Mouse (Mus musculus): Measurements from ENCODE around the gene Mindy1. TPM values are rescaled to one million over a fixed set of nuclear protein-coding genes. Genes with fewer than 3 reads are reported as not detected.

Gene Mindy1
- polyA plus RNA-seq, 1 experiment, result 89.2 TPM

DNA sequence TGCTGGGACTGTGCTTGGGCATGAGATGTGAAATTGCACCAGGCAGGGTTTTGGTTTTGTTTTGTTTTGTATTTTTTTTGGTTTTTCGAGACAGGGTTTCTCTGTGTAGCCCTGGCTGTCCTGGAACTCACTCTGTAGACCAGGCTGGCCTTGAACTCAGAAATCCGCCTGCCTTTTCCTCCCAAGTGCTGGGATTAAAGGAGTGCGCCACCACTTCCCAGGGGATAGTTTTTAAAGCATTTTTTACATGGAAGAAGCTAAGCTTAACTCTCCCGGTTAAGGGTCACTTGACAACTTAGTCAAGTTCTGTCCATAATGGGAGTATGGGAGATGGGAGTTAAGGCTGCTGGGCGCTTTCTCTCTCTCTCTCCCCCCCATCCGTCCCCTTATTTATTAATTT, 32.9 kb downstream of the Mindy1 start:
- 89% methylated on average over 6 of the region's 6 CpGs for WGBS
- no peaks in the 10 kb centered on the region for H3K36me3 ChIP-seq (ENCODE audit: control insufficient read depth, insufficient read depth, low read length)
- peaks cover 26% of the 10 kb centered on the region; the same call in 1 of the 2 replicates for H3K4me1 ChIP-seq (ENCODE audit: control insufficient read depth, insufficient read depth, insufficient read length, low read length)
- H3K27me3 ChIP-seq (ENCODE audit: control insufficient read depth, insufficient read depth, low read length), result no peaks in the 10 kb centered on the region
- H3K4me3 ChIP-seq (ENCODE audit: low read depth, low read length), result no peak overlapping the region
- no peak overlapping the region for H3K27ac ChIP-seq (ENCODE audit: insufficient read depth, low read depth, low read length)
- TF ChIP-seq CTCF (IDR thresholded peaks at IDR 0.05; ENCODE audit: extremely low read depth, insufficient read length, insufficient replicate concordance, low read depth, low read length), result no peak
- TF ChIP-seq POLR2A (IDR thresholded peaks at IDR 0.05; ENCODE audit: low read depth, low read length), result no peak

DNA sequence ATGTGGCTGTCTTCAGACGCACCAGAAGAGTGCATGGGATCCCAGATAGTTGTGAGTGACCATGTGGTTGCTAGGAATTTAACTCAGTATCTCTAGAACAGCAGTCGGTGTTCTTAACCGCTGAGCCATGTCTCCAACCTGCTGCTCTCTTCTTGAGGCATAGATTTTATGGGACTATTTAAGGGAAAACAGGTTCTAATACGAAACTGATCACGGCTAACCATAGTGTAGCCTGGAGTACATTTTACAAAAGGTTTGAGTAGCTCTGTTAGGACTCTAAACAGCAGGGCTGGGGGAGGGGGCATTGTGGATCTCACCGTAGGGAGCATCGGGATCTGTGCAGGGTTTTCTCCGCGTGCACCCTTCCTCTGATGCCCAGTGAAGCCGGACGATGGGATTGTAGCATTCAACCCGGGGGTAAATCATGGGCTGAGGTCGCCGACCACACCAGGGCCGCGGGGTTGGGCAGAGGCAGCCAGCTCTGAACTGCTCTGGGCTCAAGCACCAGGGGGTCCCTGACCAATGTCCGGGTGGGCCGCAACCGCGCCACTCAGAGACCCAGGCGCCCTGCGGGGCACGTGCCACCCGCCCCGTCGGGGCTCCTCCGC, 33.4 kb downstream of the Mindy1 start, which contains the start of gene Cers2:
TSS of gene Cers2 (plus strand) at position 306 of the 608 bp plus-strand sequence.
- Histone ChIP-seq H3K27me3 (ENCODE audit: control insufficient read depth, insufficient read depth, low read length) (no peaks in the 10 kb centered on the region), H3K27ac (ENCODE audit: insufficient read depth, low read depth, low read length) (peak within 1 kb of the TSS; percentile 62), H3K4me3 (ENCODE audit: low read depth, low read length) (peak within 1 kb of the TSS; percentile 71), H3K36me3 (ENCODE audit: control insufficient read depth, insufficient read depth, low read length) (no peaks in the 10 kb centered on the region), H3K4me1 (ENCODE audit: control insufficient read depth, insufficient read depth, insufficient read length, low read length) (peaks cover 27% of the 10 kb centered on the region; the same call in 1 of the 2 replicates)
- WGBS, result 13% methylated on average over 27 of the region's 27 CpGs
- TF ChIP-seq POLR2A (IDR thresholded peaks at IDR 0.05; ENCODE audit: low read depth, low read length), result no peak
- no peak for TF ChIP-seq CTCF (IDR thresholded peaks at IDR 0.05; ENCODE audit: extremely low read depth, insufficient read length, insufficient replicate concordance, low read depth, low read length)

DNA sequence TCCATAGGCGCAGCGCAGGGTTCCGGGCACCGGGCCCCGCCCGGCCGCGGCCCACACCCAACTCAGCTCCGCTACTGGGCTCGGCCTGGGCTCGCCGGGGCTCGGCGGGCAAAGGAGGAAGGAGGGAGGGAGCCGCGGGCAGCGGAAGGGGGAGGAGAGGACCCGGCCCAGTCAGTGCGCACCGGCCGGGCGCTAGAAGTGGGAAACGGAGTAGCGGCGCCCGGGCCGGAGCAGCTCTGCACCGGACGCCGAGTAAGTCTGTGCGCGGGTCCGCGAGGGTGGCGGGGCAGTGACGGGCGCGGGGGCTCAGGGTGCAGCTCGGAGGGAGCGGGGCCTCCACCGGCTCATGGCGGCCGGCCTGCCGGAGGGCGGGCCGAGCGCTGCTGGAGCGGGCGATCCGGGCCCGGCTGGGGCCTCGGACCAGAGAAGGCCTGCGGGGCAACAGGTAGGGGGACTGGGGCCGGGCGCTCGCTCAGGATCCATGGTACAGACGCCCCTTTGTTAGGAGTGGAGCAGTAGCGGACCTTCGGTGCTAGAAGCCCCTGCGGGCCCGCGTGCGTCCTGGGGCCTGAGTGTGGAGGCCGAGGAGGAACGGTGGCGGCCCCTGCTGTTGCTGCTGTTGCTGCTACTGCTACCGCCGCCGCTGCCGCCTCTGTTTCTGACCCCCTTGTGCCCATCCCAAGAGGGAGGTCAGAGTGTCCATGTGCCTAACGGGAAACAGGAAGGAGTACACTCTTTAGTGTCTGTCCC, 34.1 kb downstream of the Mindy1 start:
- H3K27me3 ChIP-seq (ENCODE audit: control insufficient read depth, insufficient read depth, low read length), result no peaks in the 10 kb centered on the region
- peaks cover 4% of the 10 kb centered on the region for H3K36me3 ChIP-seq (ENCODE audit: control insufficient read depth, insufficient read depth, low read length)
- peak overlapping the region; percentile 71 for H3K4me3 ChIP-seq (ENCODE audit: low read depth, low read length)
- H3K27ac ChIP-seq (ENCODE audit: insufficient read depth, low read depth, low read length), result peak overlapping the region; percentile 62
- no peak for TF ChIP-seq CTCF (IDR thresholded peaks at IDR 0.05; ENCODE audit: extremely low read depth, insufficient read length, insufficient replicate concordance, low read depth, low read length)
- peak; percentile 62 for TF ChIP-seq POLR2A (IDR thresholded peaks at IDR 0.05; ENCODE audit: low read depth, low read length)
- WGBS, result under 1% methylated on average over 71 of the region's 71 CpGs
- H3K4me1 ChIP-seq (ENCODE audit: control insufficient read depth, insufficient read depth, insufficient read length, low read length), result peaks cover 27% of the 10 kb centered on the region; the same call in 1 of the 2 replicates

DNA sequence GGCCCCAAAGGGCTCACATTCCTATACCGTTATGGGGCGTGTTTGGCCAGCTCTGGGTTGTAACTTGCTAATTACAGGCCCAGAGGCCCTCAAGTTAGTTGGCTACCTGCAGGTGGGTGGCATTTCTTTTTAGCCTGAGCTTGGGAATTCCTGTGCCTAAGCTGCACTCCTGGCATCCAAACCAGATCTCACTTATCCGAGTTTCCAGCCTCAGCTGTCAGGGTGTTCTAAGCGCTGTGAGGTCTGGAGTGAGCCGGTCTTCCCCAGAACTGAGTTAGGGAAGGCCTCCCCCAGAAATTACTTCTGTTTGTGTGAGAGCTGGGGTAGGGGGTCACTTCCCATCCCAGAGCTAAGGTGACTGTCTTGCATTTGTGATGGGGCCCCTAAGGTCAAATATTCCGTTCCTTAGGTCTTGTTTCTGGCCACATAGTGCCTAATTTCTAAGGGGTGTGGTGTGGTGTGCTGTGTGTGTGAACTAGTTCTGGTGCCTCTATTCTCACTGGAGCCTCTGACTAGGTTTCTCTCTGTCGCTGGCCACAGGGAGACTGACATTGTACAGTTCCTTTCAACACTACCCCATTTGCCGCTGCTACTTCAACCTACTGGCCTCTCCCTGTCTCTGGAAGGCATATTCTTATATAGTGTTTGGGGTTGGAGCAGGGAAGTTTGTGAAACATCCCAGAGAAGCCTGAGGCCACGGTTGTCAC, 34.9 kb downstream of the Mindy1 start:
- Histone ChIP-seq H3K4me1 (ENCODE audit: control insufficient read depth, insufficient read depth, insufficient read length, low read length) (peaks cover 27% of the 10 kb centered on the region; the same call in 1 of the 2 replicates), H3K27ac (ENCODE audit: insufficient read depth, low read depth, low read length) (peak overlapping the region; percentile 62), H3K36me3 (ENCODE audit: control insufficient read depth, insufficient read depth, low read length) (peaks cover 12% of the 10 kb centered on the region), H3K27me3 (ENCODE audit: control insufficient read depth, insufficient read depth, low read length) (no peaks in the 10 kb centered on the region), H3K4me3 (ENCODE audit: low read depth, low read length) (peak overlapping the region; percentile 71)
- WGBS, result 18% methylated on average over 9 of the region's 9 CpGs
- TF ChIP-seq CTCF (IDR thresholded peaks at IDR 0.05; ENCODE audit: extremely low read depth, insufficient read length, insufficient replicate concordance, low read depth, low read length), result no peak
- TF ChIP-seq POLR2A (IDR thresholded peaks at IDR 0.05; ENCODE audit: low read depth, low read length), result no peak

GRCm38 (mm10) chr3:95317414-95318080, 36.4 kb downstream of the Mindy1 start:
- H3K27ac ChIP-seq (ENCODE audit: insufficient read depth, low read depth, low read length), result peak overlapping the region; percentile 71
- TF ChIP-seq POLR2A (IDR thresholded peaks at IDR 0.05; ENCODE audit: low read depth, low read length) (no peak), CTCF (IDR thresholded peaks at IDR 0.05; ENCODE audit: extremely low read depth, insufficient read length, insufficient replicate concordance, low read depth, low read length) (peak; percentile 70; the same call in 1 of the 2 replicates)
- H3K36me3 ChIP-seq (ENCODE audit: control insufficient read depth, insufficient read depth, low read length), result peaks cover 27% of the 10 kb centered on the region
- 23% methylated on average over 12 of the region's 12 CpGs for WGBS
- peaks cover 26% of the 10 kb centered on the region; the same call in 1 of the 2 replicates for H3K4me1 ChIP-seq (ENCODE audit: control insufficient read depth, insufficient read depth, insufficient read length, low read length)
- H3K27me3 ChIP-seq (ENCODE audit: control insufficient read depth, insufficient read depth, low read length), result no peaks in the 10 kb centered on the region
- H3K4me3 ChIP-seq (ENCODE audit: low read depth, low read length), result peak overlapping the region; percentile 21; the same call in 1 of the 2 replicates

- Histone ChIP-seq H3K27ac (ENCODE audit: insufficient read depth, low read depth, low read length) (peak overlapping the region; percentile 74), H3K27me3 (ENCODE audit: control insufficient read depth, insufficient read depth, low read length) (no peaks in the 10 kb centered on the region), H3K36me3 (ENCODE audit: control insufficient read depth, insufficient read depth, low read length) (peaks cover 35% of the 10 kb centered on the region), H3K4me1 (ENCODE audit: control insufficient read depth, insufficient read depth, insufficient read length, low read length) (peaks cover 24% of the 10 kb centered on the region; the same call in 1 of the 2 replicates), H3K4me3 (ENCODE audit: low read depth, low read length) (no peak overlapping the region)
- WGBS, result 11% methylated on average over 6 of the region's 6 CpGs
- peak; percentile 70; the same call in 1 of the 2 replicates for TF ChIP-seq POLR2A (IDR thresholded peaks at IDR 0.05; ENCODE audit: low read depth, low read length)
- no peak for TF ChIP-seq CTCF (IDR thresholded peaks at IDR 0.05; ENCODE audit: extremely low read depth, insufficient read length, insufficient replicate concordance, low read depth, low read length)
Observed at GRCm38 (mm10) chr3:95318548-95318947, 37.4 kb downstream of the Mindy1 start.
